Comparison of ENCODE assay signal across 22 mouse cellular contexts in genomic region chr13:95278426-95279025, GRCm38 (mm10). TPM values are rescaled to one million over a fixed set of nuclear protein-coding genes. Genes with fewer than 3 reads are reported as not detected.
A peak's percentile ranks its signal among the peaks of the same experiment; 100 is the strongest.
DNase-seq lines count a peak whose midpoint lies in the region; ATAC-seq lines count a peak whose summit lies in the region.
"Had no signal": no experiment of that assay in that cellular context is flagged by ENCODE, and none has a peak within 500 bp of the region (broad histone marks: within the 10 kb centered on the region; RNA-seq: fewer than 3 reads in every experiment).

No protein-coding gene starts in this region.

- no peaks in the 10 kb centered on the region for H3K36me3 ChIP-seq in embryonic facial prominence, embryonic 10.5 days (replicated peaks)
- H3K36me3 ChIP-seq: embryonic facial prominence, embryonic 15.5 days; G1E; heart, embryonic 15.5 days; hindbrain, embryonic 13.5 days had no signal

- ATAC-seq in erythroblast, adult 5-6 weeks (replicated peaks; ENCODE audit: low FRiP score, poor library complexity, severe bottlenecking) = no peak
- ATAC-seq: activated CD4-positive, CD25-positive, alpha-beta regulatory T cell, adult 4 months; CD4-positive, CD25-positive, alpha-beta regulatory T cell, adult 4 months; hindbrain, postnatal 0 days; Patski had no signal

- 93% methylated on average over 4 of the region's 4 CpGs for WGBS in embryonic facial prominence, embryonic 10.5 days

- no peak overlapping the region for H3K27ac ChIP-seq in embryonic facial prominence, embryonic 10.5 days (replicated peaks)
- H3K27ac ChIP-seq: embryonic facial prominence, embryonic 15.5 days; heart, adult 2 months; heart, embryonic 15.5 days; hindbrain, embryonic 13.5 days; hindbrain, postnatal 0 days had no signal

- peaks cover 33% of the 10 kb centered on the region for H3K4me1 ChIP-seq in embryonic facial prominence, embryonic 10.5 days
- H3K4me1 ChIP-seq: embryonic facial prominence, embryonic 15.5 days; heart, embryonic 15.5 days had no signal

- H3K4me3 ChIP-seq in embryonic facial prominence, embryonic 10.5 days = no peak overlapping the region
- H3K4me3 ChIP-seq: embryonic facial prominence, embryonic 15.5 days; heart, adult 2 months; heart, embryonic 15.5 days; hindbrain, embryonic 13.5 days had no signal

- DNase-seq in adrenal gland, adult (ENCODE audit: inconsistent age in 2 of 2, low spot score in 1 of 2) = peak; percentile 27 to 83
- no peak for DNase-seq in adrenal gland, adult 18-20 months (ENCODE audit: low spot score in 2 of 2)
- DNase-seq in heart, adult 11 months = peak; percentile 29
- no peak for DNase-seq in heart, adult 18-20 months
- peak; percentile 64 for DNase-seq in adrenal gland, postnatal 10 days
- no peak for DNase-seq in embryonic facial prominence, embryonic 10.5 days (ENCODE audit: low spot score)
- DNase-seq: B cell, adult 2 months; cerebellum, adult 2 months; gastrocnemius, postnatal 36 days; heart, adult 2 months; heart, postnatal 14 days; kidney, adult 18-20 months had no signal

- H3K27me3 ChIP-seq in embryonic facial prominence, embryonic 10.5 days (replicated peaks; ENCODE audit: low read depth, poor library complexity, severe bottlenecking) = no peaks in the 10 kb centered on the region
- H3K27me3 ChIP-seq: embryonic facial prominence, embryonic 15.5 days; heart, embryonic 15.5 days; hindbrain, embryonic 13.5 days; Patski had no signal

- no peaks in the 10 kb centered on the region for H3K9me3 ChIP-seq in embryonic facial prominence, embryonic 10.5 days
- H3K9me3 ChIP-seq: embryonic facial prominence, embryonic 15.5 days; G1E; heart, embryonic 15.5 days; hindbrain, embryonic 13.5 days had no signal

RNA-seq across cellular contexts. Expression of gene Pde8b, which starts 28.4 kb away (rescaled TPM):
- 100 to 1,000 TPM in 1 of 2 experiments, 10 to 100 TPM in 1; 46.0 to 152 TPM for total RNA-seq in adrenal gland, adult 18-20 months (2021)
- 1 to 10 TPM; 2.7 TPM for total RNA-seq in heart, adult 18-20 months (2021)
- 10 to 100 TPM; 72.0 to 77.5 TPM for total RNA-seq in adrenal gland, postnatal 10 days (2021)
- total RNA-seq in erythroblast, adult 5-6 weeks (2015; ENCODE audit: low replicate concordance) = 1.5 TPM in 1 of 2 replicates, not detected in the other
- total RNA-seq in erythroblast, adult 5-6 weeks (2017; ENCODE audit: low replicate concordance) = 0.26 TPM in 1 of 2 replicates, not detected in the other
- polyA plus RNA-seq in embryonic facial prominence, embryonic 10.5 days (2016; fragmentation: Nextera tagmentation; extraction: Ambion mirVana) = 1.1 and 1.9 TPM in 2 replicates
- total RNA-seq: hematopoietic stem cell, adult 5-6 weeks had no signal
- polyA plus RNA-seq: G1E had no signal

RNA-seq across cellular contexts. Expression of gene Zbed3, which starts 44.9 kb away (rescaled TPM):
- total RNA-seq in adrenal gland, adult 18-20 months (2021) = 10 to 100 TPM; 21.4 to 29.3 TPM
- total RNA-seq in heart, adult 18-20 months (2021) = 10 to 100 TPM; 13.0 to 13.5 TPM
- total RNA-seq in adrenal gland, postnatal 10 days (2021) = 10 to 100 TPM; 34.9 to 36.3 TPM
- total RNA-seq in erythroblast, adult 5-6 weeks (2015; ENCODE audit: low replicate concordance) = 5.9 and 7.7 TPM in 2 replicates
- 1.1 TPM in 1 of 2 replicates, not detected in the other for total RNA-seq in erythroblast, adult 5-6 weeks (2017; ENCODE audit: low replicate concordance)
- polyA plus RNA-seq in embryonic facial prominence, embryonic 10.5 days (2016; fragmentation: Nextera tagmentation; extraction: Ambion mirVana) = 61.0 and 68.3 TPM in 2 replicates
- polyA plus RNA-seq: G1E had no signal

Comparison
In these comparisons a context has a peak if more than half of its experiments do, and no peak if none do; other contexts are left out.
1. DNase-seq: peak in adrenal gland, adult (2 of 2), heart, adult 11 months (single experiment) and adrenal gland, postnatal 10 days (single experiment); none in adrenal gland, adult 18-20 months (0 of 2), heart, adult 18-20 months (0 of 2) and embryonic facial prominence, embryonic 10.5 days (single experiment).
2. RNA of gene Pde8b, which starts 28.4 kb away (total RNA-seq): 46.0 to 152 TPM in adrenal gland, adult 18-20 months and 72.0 to 77.5 TPM in adrenal gland, postnatal 10 days; 2.7 TPM in heart, adult 18-20 months and 0.26 to 1.5 TPM in erythroblast, adult 5-6 weeks; every median in the first group is over 10 times any median in the second.